Mouse (Mus musculus) limb, embryonic 14.5 days (tissue): ENCODE results near the gene Agk. TPM values are rescaled to one million over a fixed set of nuclear protein-coding genes. Genes with fewer than 3 reads are reported as not detected.
A peak's percentile ranks its signal among the peaks of the same experiment; 100 is the strongest.

ENCODE experiments used
- ATAC-seq: fragments of 200-750 bp; cut with Nextera tagmentation; 2 replicates; pipeline ENCODE4 v1.8.0; 2017; ENCODE audit warnings: low read depth, moderate number of reproducible peaks, moderate TSS enrichment; ENCODE audit not compliant: low FRiP score
- DNase-seq: peaks from one replicate; pipeline ENCODE4 v3.0.0-alpha.2; 2015; ENCODE audit warnings: low spot score
- H3K27ac ChIP-seq: fragments of 300-500 bp; sonication (generic); replicated peaks from 2 replicates; pipeline ENCODE4 v1.5.1; 2014; ENCODE audit warnings: low read depth, mild to moderate bottlenecking, low read length, moderate library complexity, mixed read lengths
- H3K27me3 ChIP-seq: fragments of 300-500 bp; sonication (generic); 2 replicates; pipeline ENCODE4 v1.6.1; 2014; ENCODE audit warnings: low read length, mixed read lengths; ENCODE audit not compliant: control insufficient read depth, insufficient read depth
- H3K36me3 ChIP-seq: fragments of 300-500 bp; sonication (generic); 2 replicates; pipeline ENCODE4 v1.6.1; 2014; ENCODE audit warnings: mild to moderate bottlenecking, low read length, moderate library complexity, mixed read lengths; ENCODE audit not compliant: control insufficient read depth, insufficient read depth
- H3K4me1 ChIP-seq: fragments of 300-500 bp; sonication (generic); 2 replicates; pipeline ENCODE4 v1.6.1; 2014; ENCODE audit warnings: antibody characterized with exemption, low read length, mixed read lengths; ENCODE audit not compliant: control insufficient read depth, insufficient read depth
- H3K4me2 ChIP-seq: fragments of 300-500 bp; sonication (generic); replicated peaks from 2 replicates; pipeline ENCODE4 v1.6.1; 2014; ENCODE audit warnings: low read depth, mild to moderate bottlenecking, low read length, moderate library complexity; ENCODE audit not compliant: severe bottlenecking
- H3K4me3 ChIP-seq: fragments of 300-500 bp; sonication (generic); replicated peaks from 2 replicates; pipeline ENCODE4 v1.5.1; 2014; ENCODE audit warnings: low read length
- H3K9ac ChIP-seq: fragments of 300-500 bp; sonication (generic); 2 replicates; pipeline ENCODE4 v1.6.1; 2014; ENCODE audit warnings: mild to moderate bottlenecking, low read depth, low read length, moderate library complexity; ENCODE audit not compliant: severe bottlenecking
- H3K9me3 ChIP-seq: fragments of 300-500 bp; sonication (generic); 2 replicates; pipeline ENCODE4 v1.6.1; 2016; ENCODE audit warnings: low read length; ENCODE audit not compliant: control insufficient read depth
- POLR2A ChIP-seq: fragments of 200-500 bp; IDR thresholded peaks from 2 replicates; pipeline ENCODE4 v1.8.0; 2012; ENCODE audit warnings: inconsistent platforms, mild to moderate bottlenecking, moderate library complexity, borderline replicate concordance; ENCODE audit not compliant: insufficient read depth, insufficient read length; ENCODE audit errors: extremely low read depth
- WGBS: fragments of 180-500 bp; shearing (Covaris S2); extraction: QIAGEN DNeasy Blood & Tissue Kit; methylation state at CpG from one replicate; pipeline ENCODE4 v1.1.7; 2014; 5-methylcytosine and 5-hydroxymethylcytosine counted together
- polyA plus RNA-seq, 2 experiments: library from polyadenylated mRNA; depleted of rRNA in 1 of 2; stranded (reverse) in 1 of 2; unstranded in 1 of 2; fragments of >200 nt; fragmentation: Nextera tagmentation in 1 of 2; extraction: Ambion mirVana in 1 of 2; gene quantifications; 2 replicates each; pipeline versions ENCODE4 v1.2.1 to v1.2.3; 2012 to 2014

The Agk gene
- polyA plus RNA-seq, 2 experiments: 32.1 to 43.5 TPM

DNA sequence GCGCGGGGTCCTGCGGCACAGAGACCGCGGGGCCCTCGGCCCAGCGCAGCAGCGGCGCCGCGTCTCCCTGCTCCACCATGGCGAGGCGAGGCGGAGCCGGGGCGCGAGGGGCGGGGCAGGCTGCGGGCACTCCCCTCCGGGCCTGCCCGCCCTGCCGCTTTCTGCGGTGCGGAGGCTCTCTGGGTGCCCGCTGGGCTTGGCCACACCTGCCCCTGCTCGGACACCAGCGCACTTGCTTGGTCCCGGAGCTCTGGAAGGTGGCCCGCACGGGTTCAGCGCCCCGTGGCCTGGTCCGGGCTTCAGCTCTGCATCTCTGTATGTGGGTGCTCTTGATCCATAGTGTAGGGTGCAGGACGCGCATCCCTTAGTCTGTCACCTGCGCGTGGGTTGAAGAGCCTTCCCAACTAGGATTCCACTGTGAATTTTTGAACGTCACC is 111.1 kb downstream of the Agk start, which contains the start of gene E330009J07Rik:
TSS of gene E330009J07Rik (minus strand) at position 89 of the 437 bp plus-strand sequence.
- H3K27ac ChIP-seq: peak within 1 kb of the TSS; percentile 61; the same call in 1 of the 2 replicates
- DNase-seq (peak; percentile 56), ATAC-seq (peak; percentile 89)
- peak; percentile 63; the same call in 1 of the 2 replicates for TF ChIP-seq POLR2A
- H3K4me2 ChIP-seq: peak within 1 kb of the TSS; percentile 86
- H3K9ac ChIP-seq: peak within 1 kb of the TSS; percentile 75
- H3K4me1 ChIP-seq: peaks cover 12% of the 10 kb centered on the region; the same call in 1 of the 2 replicates
- peaks cover 3% of the 10 kb centered on the region; the same call in 1 of the 2 replicates for H3K27me3 ChIP-seq
- under 1% methylated on average over 19 of the region's 38 CpGs for WGBS
- no peaks in the 10 kb centered on the region for H3K36me3 ChIP-seq
- H3K9me3 ChIP-seq: no peaks in the 10 kb centered on the region
- H3K4me3 ChIP-seq: peak within 1 kb of the TSS; percentile 85

DNA sequence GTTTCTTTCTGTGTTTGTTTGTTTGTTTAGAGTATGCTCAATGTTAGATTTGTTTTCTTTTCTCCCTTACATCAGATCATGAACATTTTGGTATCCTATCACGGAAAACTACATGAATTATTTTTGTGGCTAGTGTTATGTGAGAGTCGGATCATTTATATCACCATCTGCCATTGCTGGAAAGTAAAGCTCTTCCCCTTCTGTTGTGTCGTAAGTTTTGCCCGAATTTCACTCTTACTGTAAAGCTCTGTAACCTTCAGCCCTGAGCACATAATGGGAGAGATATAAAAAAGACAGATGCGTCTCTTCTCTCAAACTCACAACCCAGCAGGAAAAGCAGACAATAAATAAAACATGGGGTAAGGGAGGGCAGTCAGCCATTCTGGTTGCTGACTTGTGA is 114.0 kb downstream of the Agk start, which contains the start of gene Wee2:
TSS of gene Wee2 (plus strand) at position 153 of the 400 bp plus-strand sequence.
- Histone ChIP-seq H3K4me1 (0 out of 2 replicates have a peak, but pooled peaks cover 8% of the 10 kb centered on the region), H3K4me3 (no peak within 1 kb of the TSS), H3K27ac (no peak within 1 kb of the TSS), H3K27me3 (peaks cover 3% of the 10 kb centered on the region; the same call in 1 of the 2 replicates), H3K4me2 (no peak within 1 kb of the TSS), H3K9ac (no peak within 1 kb of the TSS), H3K9me3 (no peaks in the 10 kb centered on the region), H3K36me3 (no peaks in the 10 kb centered on the region)
- no peak for DNase-seq
- 62% methylated on average over 5 of the region's 5 CpGs for WGBS
- no peak for ATAC-seq
- no peak for TF ChIP-seq POLR2A

DNA sequence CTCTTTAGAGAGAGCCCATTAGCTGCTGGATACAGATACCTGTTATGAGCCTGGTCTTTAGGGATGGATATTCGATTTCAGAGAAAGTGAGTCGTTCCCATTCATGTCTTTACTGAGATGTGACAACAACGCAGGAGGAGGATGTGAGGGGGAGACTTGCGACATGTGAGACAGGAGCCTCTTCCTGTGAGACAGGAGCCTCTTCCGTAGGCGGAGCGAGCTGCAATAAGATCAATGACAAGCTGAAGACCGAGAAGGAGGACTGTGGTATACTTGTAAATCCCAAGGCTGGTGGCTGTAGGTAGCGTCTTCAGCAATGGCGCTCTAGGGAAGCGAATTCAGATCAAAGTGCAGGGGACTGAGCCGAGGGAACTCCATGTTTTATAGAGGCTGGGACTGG is 114.8 kb downstream of the Agk start:
- DNase-seq: no peak
- no peak overlapping the region for H3K27ac ChIP-seq
- TF ChIP-seq POLR2A: no peak
- no peak for ATAC-seq
- H3K36me3 ChIP-seq: no peaks in the 10 kb centered on the region
- H3K9me3 ChIP-seq: no peaks in the 10 kb centered on the region
- 0 out of 2 replicates have a peak, but pooled peaks cover 6% of the 10 kb centered on the region for H3K4me1 ChIP-seq
- 34% methylated on average over 12 of the region's 12 CpGs for WGBS
- H3K4me2 ChIP-seq: no peak overlapping the region
- H3K27me3 ChIP-seq: peaks cover 3% of the 10 kb centered on the region; the same call in 1 of the 2 replicates
- no peak overlapping the region for H3K9ac ChIP-seq
- H3K4me3 ChIP-seq: no peak overlapping the region

DNA sequence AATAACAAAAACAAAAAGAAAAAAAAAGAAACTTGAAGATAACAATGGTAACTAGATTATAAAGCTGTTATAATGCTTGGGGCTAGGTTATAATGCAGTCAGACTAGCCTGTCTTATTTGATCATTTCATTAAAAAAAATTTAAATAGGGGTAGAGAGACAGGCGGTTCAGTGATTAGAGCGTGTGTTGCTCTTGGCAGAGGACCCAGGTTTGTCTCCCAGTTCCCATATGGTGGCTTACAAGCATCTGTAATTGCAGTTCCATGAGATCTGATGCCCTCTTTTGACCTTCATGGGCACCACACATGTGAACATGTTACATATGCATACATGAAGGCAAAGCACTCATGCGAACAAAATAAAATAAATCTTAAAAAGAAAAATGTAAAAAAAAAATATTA is 116.3 kb downstream of the Agk start:
- Histone ChIP-seq H3K4me2 (no peak overlapping the region), H3K27me3 (peaks cover 3% of the 10 kb centered on the region; the same call in 1 of the 2 replicates), H3K4me1 (0 out of 2 replicates have a peak, but pooled peaks cover 2% of the 10 kb centered on the region), H3K9ac (no peak overlapping the region), H3K9me3 (no peaks in the 10 kb centered on the region), H3K27ac (no peak overlapping the region), H3K36me3 (no peaks in the 10 kb centered on the region), H3K4me3 (no peak overlapping the region)
- no peak for TF ChIP-seq POLR2A
- DNase-seq (no peak), ATAC-seq (no peak)
- 73% methylated on average over 3 of the region's 3 CpGs for WGBS

DNA sequence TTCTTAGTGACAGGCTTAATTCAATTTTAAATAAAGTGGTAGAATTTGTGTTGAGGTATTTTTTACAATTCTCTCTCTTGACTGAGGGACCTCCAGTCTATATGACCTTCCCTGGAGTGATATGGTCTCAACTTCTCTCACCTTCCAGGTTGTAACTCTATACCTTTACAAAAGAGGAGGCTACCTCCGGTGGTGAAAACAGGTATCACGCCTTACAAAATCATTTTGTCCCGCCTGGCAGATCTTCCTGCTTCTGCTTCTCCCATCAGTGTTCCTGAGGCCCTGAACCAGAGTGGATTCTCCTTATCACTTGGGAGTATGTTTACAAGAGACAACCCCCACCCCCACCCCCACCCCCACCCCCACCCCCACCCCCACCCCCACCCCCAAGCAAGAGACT is 116.8 kb downstream of the Agk start:
- H3K4me1 ChIP-seq: no peaks in the 10 kb centered on the region
- H3K36me3 ChIP-seq: no peaks in the 10 kb centered on the region
- H3K4me3 ChIP-seq: no peak overlapping the region
- no peak overlapping the region for H3K9ac ChIP-seq
- WGBS: 26% methylated on average over 3 of the region's 3 CpGs
- no peaks in the 10 kb centered on the region for H3K9me3 ChIP-seq
- H3K27me3 ChIP-seq: 0 out of 2 replicates have a peak, but pooled peaks cover 3% of the 10 kb centered on the region
- ATAC-seq: no peak
- no peak overlapping the region for H3K4me2 ChIP-seq
- DNase-seq: no peak
- H3K27ac ChIP-seq: no peak overlapping the region
- no peak for TF ChIP-seq POLR2A
